Mouse (Mus musculus) pancreas, adult 10 weeks (tissue): ENCODE results near the gene Fam81a. TPM values are rescaled to one million over a fixed set of nuclear protein-coding genes. Genes with fewer than 3 reads are reported as not detected.

Experiments
- polyA plus RNA-seq: library from polyadenylated mRNA; stranded (reverse); fragments of 350-450 nt; fragmentation: Illumina TruSeq; extraction: RNeasy Lipid Tissue Mini Kit (QIAGEN cat#74804); gene quantifications from one replicate; pipeline ENCODE4 v1.2.3, GENCODE M21; 2015; ENCODE audit warnings: low read depth, low replicate concordance; ENCODE audit not compliant: insufficient read depth

The Fam81a gene
- polyA plus RNA-seq, result 1.9 TPM

DNA sequence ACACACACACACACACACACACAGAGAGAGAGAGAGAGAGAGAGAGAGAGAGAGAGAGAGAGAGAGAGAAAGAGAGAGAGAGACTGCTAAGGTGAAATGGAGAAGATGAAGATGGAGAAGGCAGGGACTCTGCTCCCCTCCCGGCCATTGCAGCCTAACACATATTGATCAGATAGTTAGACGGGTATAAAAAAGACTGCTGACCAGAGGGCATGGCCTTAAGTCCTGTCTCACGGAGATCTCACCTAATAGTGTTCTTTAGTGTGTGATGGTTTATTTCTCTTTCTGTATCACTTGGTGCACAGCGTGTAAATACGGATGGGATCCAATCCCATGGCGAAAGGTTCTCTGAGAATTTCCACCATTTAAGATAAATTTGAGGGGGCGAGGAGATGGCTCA lies at the start of gene Fam81a:
Gene Fam81a (minus strand): TSS at position 101 of the 400 bp plus-strand sequence.

Other genes starting within 250 kb of the Fam81a start
- 21.7 TPM for gene Bnip2, start 153.1 kb downstream of the Fam81a start, polyA plus RNA-seq
- gene Gtf2a2, start 130.0 kb downstream of the Fam81a start, polyA plus RNA-seq, result 24.0 TPM
- not detected for gene Gcnt3, start 104.5 kb downstream of the Fam81a start, polyA plus RNA-seq
- 5.0 TPM for gene Myo1e, start 64.8 kb upstream of the Fam81a start, polyA plus RNA-seq